Mouse (Mus musculus) forebrain, embryonic 15.5 days (tissue): ENCODE measurements at regions not wholly inside any gene's neighbourhood (a gene's known extent, or its start where the extent isn't known, plus 50 kb on each side); places are given as distances from the start of the nearest gene placed in this dataset.

Source experiments
- ATAC-seq: fragments of 200-750 bp; cut with Nextera tagmentation; replicated peaks from 2 replicates; pipeline ENCODE4 v1.8.0; 2017; ENCODE audit warnings: mild to moderate bottlenecking, moderate TSS enrichment, moderate library complexity
- H3K27ac ChIP-seq: fragments of 300-500 bp; sonication (generic); replicated peaks from 2 replicates; pipeline ENCODE4 v1.5.1; 2015; ENCODE audit warnings: mild to moderate bottlenecking, inconsistent platforms
- H3K27me3 ChIP-seq: fragments of 300-500 bp; sonication (generic); 2 replicates; pipeline ENCODE4 v1.6.1; 2015; ENCODE audit warnings: inconsistent platforms
- H3K36me3 ChIP-seq: fragments of 300-500 bp; sonication (generic); 2 replicates; pipeline ENCODE4 v1.6.1; 2015; ENCODE audit warnings: mild to moderate bottlenecking, inconsistent platforms
- H3K4me1 ChIP-seq: fragments of 300-500 bp; sonication (generic); 2 replicates; pipeline ENCODE4 v1.6.1; 2015; ENCODE audit warnings: inconsistent platforms
- H3K4me2 ChIP-seq: fragments of 300-500 bp; sonication (generic); replicated peaks from 2 replicates; pipeline ENCODE4 v1.6.1; 2015; ENCODE audit warnings: mild to moderate bottlenecking, inconsistent platforms
- H3K4me3 ChIP-seq: fragments of 300-500 bp; sonication (generic); 2 replicates; pipeline ENCODE4 v1.5.1; 2015; ENCODE audit warnings: mild to moderate bottlenecking, inconsistent platforms
- H3K9ac ChIP-seq: fragments of 300-500 bp; sonication (generic); replicated peaks from 2 replicates; pipeline ENCODE4 v1.6.1; 2015; ENCODE audit warnings: mild to moderate bottlenecking, inconsistent platforms
- H3K9me3 ChIP-seq: fragments of 300-500 bp; sonication (generic); 2 replicates; pipeline ENCODE4 v1.6.1; 2016; ENCODE audit warnings: inconsistent platforms
- WGBS: fragments of 180-500 bp; shearing (Covaris S2); methylation state at CpG from one replicate; pipeline ENCODE4 v1.1.7; 2015; ENCODE audit warnings: mixed read lengths; 5-methylcytosine and 5-hydroxymethylcytosine counted together

DNA sequence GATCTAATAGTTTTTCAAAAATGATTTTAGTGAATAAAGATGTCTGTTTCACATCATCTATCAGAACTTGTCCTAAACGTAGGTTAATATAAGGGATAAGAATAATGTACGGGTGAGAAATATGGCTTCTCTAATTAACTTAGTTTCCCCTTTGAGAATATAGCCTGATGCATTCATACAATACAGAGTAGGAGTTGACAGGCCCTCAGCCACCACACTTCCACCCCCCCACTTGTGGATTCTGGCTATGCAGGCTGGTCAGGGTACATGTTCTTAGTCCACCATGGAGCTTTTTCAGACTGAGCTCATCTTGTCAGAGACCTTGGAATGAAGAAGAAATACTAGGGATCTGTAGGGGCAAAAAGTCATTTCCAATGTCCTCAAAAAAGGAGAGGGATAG, 80.1 kb downstream of the Anxa1 start:
- H3K4me1 ChIP-seq, result no peaks in the 10 kb centered on the region
- no peak overlapping the region for H3K4me2 ChIP-seq
- no peak overlapping the region for H3K4me3 ChIP-seq
- no peak overlapping the region for H3K9ac ChIP-seq
- no peaks in the 10 kb centered on the region for H3K9me3 ChIP-seq
- no peak for ATAC-seq
- no peaks in the 10 kb centered on the region for H3K27me3 ChIP-seq
- 69% methylated on average over 2 of the region's 2 CpGs for whole genome bisulfite sequencing
- H3K27ac ChIP-seq, result no peak overlapping the region
- no peaks in the 10 kb centered on the region for H3K36me3 ChIP-seq

DNA sequence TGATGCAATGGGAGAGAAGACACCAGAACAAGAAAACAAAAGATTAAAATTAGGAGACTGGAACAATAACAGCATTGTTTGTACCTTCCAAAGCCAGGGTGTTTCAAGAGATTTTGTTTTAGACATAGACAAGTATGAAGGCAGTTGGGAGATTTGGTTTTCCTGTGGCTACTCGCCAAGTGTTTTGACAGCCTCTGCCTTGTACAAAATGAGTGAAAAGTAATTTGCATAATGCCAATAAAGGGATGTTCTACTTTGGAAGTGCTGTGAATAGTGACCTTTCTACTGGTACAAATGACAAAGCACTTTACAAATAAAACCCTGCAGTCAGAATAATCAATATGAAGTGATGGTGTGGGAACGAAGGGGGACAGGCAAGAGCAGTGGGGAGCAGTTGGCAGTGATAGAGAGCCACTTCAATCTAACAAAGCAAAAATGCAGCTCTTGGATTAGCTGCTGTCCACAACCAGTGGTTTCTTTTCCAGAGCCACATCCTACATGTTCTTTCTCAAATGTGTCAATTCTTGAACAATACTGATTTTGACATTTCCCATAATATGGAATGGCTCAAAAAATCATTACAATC, 90.6 kb downstream of the Anxa1 start:
- H3K4me3 ChIP-seq, result no peak overlapping the region
- no peaks in the 10 kb centered on the region for H3K36me3 ChIP-seq
- peaks cover 7% of the 10 kb centered on the region for H3K4me1 ChIP-seq
- H3K9me3 ChIP-seq, result no peaks in the 10 kb centered on the region
- H3K27ac ChIP-seq, result no peak overlapping the region
- H3K27me3 ChIP-seq, result no peaks in the 10 kb centered on the region
- ATAC-seq, result peak; percentile 83
- H3K9ac ChIP-seq, result no peak overlapping the region
- WGBS, result 10% methylated on average over 2 of the region's 2 CpGs
- no peak overlapping the region for H3K4me2 ChIP-seq

DNA sequence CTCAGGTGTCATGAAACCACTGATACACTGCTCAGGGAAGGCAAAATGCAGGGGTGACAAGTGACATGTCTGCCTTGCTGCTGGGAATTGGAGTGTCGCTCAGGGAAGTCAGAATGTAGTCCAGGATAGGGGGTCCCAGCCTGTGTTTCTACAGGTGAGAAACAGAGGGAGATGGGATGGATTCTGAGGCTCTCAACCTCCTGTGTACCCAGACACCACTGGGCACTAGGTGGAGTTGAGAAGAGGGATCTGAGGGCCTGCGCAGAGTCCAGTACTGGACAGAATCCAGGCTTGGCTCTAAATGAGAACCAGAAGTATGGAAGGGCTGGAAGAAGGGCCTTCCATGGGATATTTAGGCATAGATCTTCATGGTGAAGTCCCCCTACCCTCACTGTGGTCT, 92.3 kb downstream of the Anxa1 start:
- Histone ChIP-seq H3K4me2 (no peak overlapping the region), H3K27me3 (no peaks in the 10 kb centered on the region), H3K4me3 (no peak overlapping the region), H3K36me3 (no peaks in the 10 kb centered on the region), H3K4me1 (peaks cover 7% of the 10 kb centered on the region), H3K9ac (no peak overlapping the region), H3K9me3 (no peaks in the 10 kb centered on the region), H3K27ac (no peak overlapping the region)
- ATAC-seq, result no peak
- 96% methylated on average over 2 of the region's 2 CpGs for WGBS

DNA sequence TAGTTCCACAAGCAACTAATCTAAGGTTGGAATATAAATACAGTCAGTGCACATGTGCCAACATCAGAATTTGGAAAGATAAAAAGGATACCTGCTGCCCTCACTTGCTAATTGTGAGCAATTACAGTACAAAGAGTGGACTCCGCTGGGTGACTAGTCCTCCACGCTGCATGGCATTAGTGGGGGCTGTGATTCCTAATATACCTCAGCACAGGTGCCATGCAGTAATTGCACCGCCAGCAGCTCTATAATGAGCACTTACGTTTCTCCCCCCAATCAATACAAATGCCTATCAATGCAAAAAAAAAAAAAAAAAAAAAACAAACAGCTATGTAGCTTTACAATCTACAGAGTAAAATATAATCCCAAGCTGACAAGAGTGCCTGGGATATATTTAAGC, 105.6 kb downstream of the Anxa1 start:
- 81% methylated on average over 4 of the region's 4 CpGs for WGBS
- Histone ChIP-seq H3K27ac (no peak overlapping the region), H3K27me3 (no peaks in the 10 kb centered on the region), H3K4me2 (no peak overlapping the region), H3K9me3 (no peaks in the 10 kb centered on the region), H3K4me3 (no peak overlapping the region), H3K36me3 (no peaks in the 10 kb centered on the region), H3K9ac (no peak overlapping the region), H3K4me1 (no peaks in the 10 kb centered on the region)
- ATAC-seq, result no peak

GRCm38 (mm10) chr19:20283105-20283504, 107.6 kb downstream of the Anxa1 start:
- no peak overlapping the region for H3K9ac ChIP-seq
- no peaks in the 10 kb centered on the region for H3K36me3 ChIP-seq
- H3K4me3 ChIP-seq, result no peak overlapping the region
- no peak for ATAC-seq
- 88% methylated on average over 2 of the region's 2 CpGs for WGBS
- no peak overlapping the region for H3K27ac ChIP-seq
- no peaks in the 10 kb centered on the region for H3K9me3 ChIP-seq
- H3K27me3 ChIP-seq, result no peaks in the 10 kb centered on the region
- H3K4me1 ChIP-seq, result no peaks in the 10 kb centered on the region
- H3K4me2 ChIP-seq, result no peak overlapping the region

DNA sequence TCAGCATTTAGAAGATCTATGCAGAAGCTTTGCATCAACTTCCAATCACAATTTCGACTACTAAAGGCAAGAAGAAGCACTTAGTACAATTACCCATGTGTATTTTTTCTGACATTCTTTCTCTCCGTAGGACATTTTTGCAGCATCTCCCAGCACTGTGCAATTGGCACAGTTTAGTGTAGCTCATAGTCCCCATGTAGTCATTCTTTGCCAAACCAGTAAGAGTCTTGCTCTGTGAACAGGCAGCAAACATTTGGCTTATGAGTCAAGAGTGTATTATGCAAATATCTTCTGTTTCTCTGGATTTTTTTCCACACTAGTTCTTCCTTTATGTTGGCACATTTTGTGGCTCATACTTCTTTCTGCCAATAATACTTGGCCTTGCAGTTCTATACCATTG, 129.2 kb downstream of the Anxa1 start:
- WGBS, result 77% methylated on average over 2 of the region's 2 CpGs
- Histone ChIP-seq H3K27ac (no peak overlapping the region), H3K9ac (no peak overlapping the region), H3K4me1 (no peaks in the 10 kb centered on the region; the same call in 1 of the 2 replicates), H3K9me3 (no peaks in the 10 kb centered on the region), H3K27me3 (no peaks in the 10 kb centered on the region), H3K4me2 (no peak overlapping the region), H3K4me3 (no peak overlapping the region), H3K36me3 (no peaks in the 10 kb centered on the region)
- ATAC-seq, result peak; percentile 72; the same call in 1 of the 2 replicates

DNA sequence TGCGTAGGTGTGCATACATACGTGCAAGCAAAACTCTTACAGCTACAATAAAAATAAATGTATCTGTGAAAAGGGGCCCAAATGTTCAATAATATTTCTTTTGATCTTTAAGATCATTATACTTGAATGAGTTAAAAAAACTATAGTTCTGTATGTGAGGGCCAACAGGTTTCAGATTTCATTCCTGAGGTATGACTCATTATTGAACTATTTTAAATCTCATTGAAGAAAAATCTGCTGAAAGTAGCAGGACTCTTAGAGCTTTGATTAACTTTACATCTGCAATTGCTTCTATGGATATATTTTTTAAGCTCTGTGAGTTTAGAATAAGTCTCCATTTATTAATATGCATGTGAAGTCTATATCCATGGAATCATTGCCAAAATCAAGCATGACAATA, 138.6 kb downstream of the Anxa1 start:
- no peak overlapping the region for H3K4me3 ChIP-seq
- H3K4me1 ChIP-seq, result no peaks in the 10 kb centered on the region
- no peaks in the 10 kb centered on the region for H3K9me3 ChIP-seq
- H3K9ac ChIP-seq, result no peak overlapping the region
- H3K27me3 ChIP-seq, result no peaks in the 10 kb centered on the region
- H3K27ac ChIP-seq, result no peak overlapping the region
- H3K4me2 ChIP-seq, result no peak overlapping the region
- no peaks in the 10 kb centered on the region for H3K36me3 ChIP-seq
- 95% methylated on average over 2 of the region's 2 CpGs for WGBS
- no peak for ATAC-seq

GRCm38 (mm10) chr19:20243817-20244216, 146.9 kb downstream of the Anxa1 start:
- Histone ChIP-seq H3K4me2 (no peak overlapping the region), H3K36me3 (no peaks in the 10 kb centered on the region), H3K4me1 (0 out of 2 replicates have a peak, but pooled peaks cover 3% of the 10 kb centered on the region), H3K27ac (no peak overlapping the region), H3K9ac (no peak overlapping the region), H3K27me3 (no peaks in the 10 kb centered on the region), H3K4me3 (no peak overlapping the region), H3K9me3 (no peaks in the 10 kb centered on the region)
- ATAC-seq, result 0 out of 2 replicates have a peak, but pooled peaks have one; percentile 63
- 67% methylated on average over 1 of the region's 1 CpGs for WGBS

- Histone ChIP-seq H3K4me2 (no peak overlapping the region), H3K4me1 (0 out of 2 replicates have a peak, but pooled peaks cover 3% of the 10 kb centered on the region), H3K9me3 (no peaks in the 10 kb centered on the region), H3K27me3 (no peaks in the 10 kb centered on the region), H3K4me3 (no peak overlapping the region), H3K27ac (no peak overlapping the region), H3K9ac (no peak overlapping the region), H3K36me3 (no peaks in the 10 kb centered on the region)
- WGBS, result 61% methylated on average over 6 of the region's 6 CpGs
- ATAC-seq, result 0 out of 2 replicates have a peak, but pooled peaks have one; percentile 43
Measured at GRCm38 (mm10) chr19:20241266-20241665, 149.5 kb downstream of the Anxa1 start.

DNA sequence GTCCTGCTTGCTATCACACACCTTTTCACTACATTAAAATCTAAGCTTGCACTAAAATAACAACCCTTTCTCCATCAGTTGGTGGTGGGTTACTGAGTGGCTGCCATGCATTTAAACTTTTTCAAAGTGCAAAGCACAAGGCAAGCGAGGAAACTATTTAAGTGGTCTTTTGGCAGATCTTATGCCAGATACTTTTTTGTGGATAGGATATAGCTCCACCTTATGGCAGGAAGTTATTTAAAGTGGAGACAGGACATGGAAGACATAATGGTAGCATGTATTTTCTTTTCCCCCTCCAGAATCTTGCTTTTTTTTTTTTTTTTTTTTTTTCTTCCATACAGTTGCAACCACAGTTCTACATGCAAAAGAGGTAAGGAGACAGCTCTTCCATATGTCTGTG, 150.3 kb downstream of the Anxa1 start:
- Histone ChIP-seq H3K27ac (no peak overlapping the region), H3K36me3 (no peaks in the 10 kb centered on the region), H3K4me1 (0 out of 2 replicates have a peak, but pooled peaks cover 3% of the 10 kb centered on the region), H3K27me3 (no peaks in the 10 kb centered on the region), H3K9ac (no peak overlapping the region), H3K9me3 (no peaks in the 10 kb centered on the region), H3K4me2 (no peak overlapping the region), H3K4me3 (no peak overlapping the region)
- no peak for ATAC-seq
- WGBS, result 31% methylated on average over 1 of the region's 1 CpGs

DNA sequence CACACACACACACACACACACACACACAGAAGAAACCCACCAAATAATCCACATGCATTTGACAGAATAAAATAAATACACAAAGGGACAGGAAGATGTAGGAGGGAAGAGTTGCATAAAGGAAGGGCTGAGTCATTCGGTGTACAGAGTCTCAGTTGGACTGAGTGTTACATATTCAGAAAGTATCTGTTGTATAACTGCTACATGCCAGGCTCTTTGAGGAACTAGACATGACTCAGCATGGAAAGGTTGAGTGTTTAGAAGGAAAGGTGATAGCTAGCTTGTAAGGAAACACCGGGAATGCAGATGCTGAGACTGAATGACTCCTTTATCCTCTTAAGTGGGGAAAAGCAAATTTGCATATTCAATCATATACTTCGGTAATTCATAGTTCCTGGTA, 151.3 kb downstream of the Anxa1 start:
- Histone ChIP-seq H3K27me3 (no peaks in the 10 kb centered on the region), H3K9ac (no peak overlapping the region), H3K4me2 (no peak overlapping the region), H3K4me3 (no peak overlapping the region), H3K4me1 (0 out of 2 replicates have a peak, but pooled peaks cover 3% of the 10 kb centered on the region), H3K36me3 (no peaks in the 10 kb centered on the region), H3K27ac (no peak overlapping the region), H3K9me3 (no peaks in the 10 kb centered on the region)
- ATAC-seq, result no peak
- 39% methylated on average over 3 of the region's 3 CpGs for WGBS

- WGBS, result 86% methylated on average over 7 of the region's 7 CpGs
- ATAC-seq, result no peak
- Histone ChIP-seq H3K9ac (no peak overlapping the region), H3K27ac (no peak overlapping the region), H3K27me3 (no peaks in the 10 kb centered on the region), H3K36me3 (no peaks in the 10 kb centered on the region), H3K4me3 (no peak overlapping the region), H3K9me3 (no peaks in the 10 kb centered on the region), H3K4me1 (0 out of 2 replicates have a peak, but pooled peaks cover 2% of the 10 kb centered on the region), H3K4me2 (no peak overlapping the region)
Measured at GRCm38 (mm10) chr19:20226756-20227155, 164.0 kb downstream of the Anxa1 start.

- Histone ChIP-seq H3K4me2 (no peak overlapping the region), H3K9me3 (no peaks in the 10 kb centered on the region), H3K27me3 (no peaks in the 10 kb centered on the region), H3K27ac (no peak overlapping the region), H3K4me1 (no peaks in the 10 kb centered on the region), H3K4me3 (no peak overlapping the region), H3K9ac (no peak overlapping the region), H3K36me3 (no peaks in the 10 kb centered on the region)
- no peak for ATAC-seq
Measured at GRCm38 (mm10) chr19:20217389-20217788, 173.4 kb downstream of the Anxa1 start.
